Mouse (Mus musculus): ENCODE results near the gene Mnd1. TPM values are rescaled to one million over a fixed set of nuclear protein-coding genes. Genes with fewer than 3 reads are reported as not detected.
A peak's percentile ranks its signal among the peaks of the same experiment; 100 is the strongest.

Gene Mnd1
- polyA plus RNA-seq, 1 experiment from 2014 or later, result 15.3 TPM

- 88% methylated on average over 5 of the region's 5 CpGs for WGBS
- Histone ChIP-seq H3K9ac (ENCODE audit: low read depth, low read length) (no peak overlapping the region), H3K9me3 (replicated peaks; ENCODE audit: low read length) (no peaks in the 10 kb centered on the region), H3K4me1 (replicated peaks; ENCODE audit: insufficient read depth, low read length) (no peaks in the 10 kb centered on the region), H3K4me3 (replicated peaks; ENCODE audit: low read depth, low read length) (no peak overlapping the region), H3K27ac (no peak overlapping the region), H3K27me3 (ENCODE audit: insufficient read depth, low read length) (no peaks in the 10 kb centered on the region), H3K36me3 (ENCODE audit: insufficient read depth, low read length) (peaks cover 32% of the 10 kb centered on the region; the same call in 1 of the 2 replicates), H3K4me2 (ENCODE audit: low read length) (no peak overlapping the region)
- ATAC-seq (replicated peaks; ENCODE audit: low FRiP score, low read depth), result no peak
- DNase-seq (ENCODE audit: low spot score), result no peak
- TF ChIP-seq CTCF (IDR thresholded peaks at IDR 0.05; ENCODE audit: low read depth), result no peak
Observed at GRCm38 (mm10) chr3:84166073-84166472, 10.5 kb upstream of the Mnd1 start.

GRCm38 (mm10) chr3:84165391-84165790 is 9.8 kb upstream of the Mnd1 start:
- Histone ChIP-seq H3K27ac (no peak overlapping the region), H3K4me1 (replicated peaks; ENCODE audit: insufficient read depth, low read length) (no peaks in the 10 kb centered on the region), H3K27me3 (ENCODE audit: insufficient read depth, low read length) (no peaks in the 10 kb centered on the region), H3K9me3 (replicated peaks; ENCODE audit: low read length) (no peaks in the 10 kb centered on the region), H3K4me3 (replicated peaks; ENCODE audit: low read depth, low read length) (no peak overlapping the region), H3K9ac (ENCODE audit: low read depth, low read length) (no peak overlapping the region), H3K4me2 (ENCODE audit: low read length) (no peak overlapping the region), H3K36me3 (ENCODE audit: insufficient read depth, low read length) (peaks cover 33% of the 10 kb centered on the region; the same call in 1 of the 2 replicates)
- WGBS, result 92% methylated on average over 3 of the region's 3 CpGs
- no peak for DNase-seq (ENCODE audit: low spot score)
- TF ChIP-seq CTCF (IDR thresholded peaks at IDR 0.05; ENCODE audit: low read depth), result no peak
- ATAC-seq (replicated peaks; ENCODE audit: low FRiP score, low read depth), result no peak

GRCm38 (mm10) chr3:84157559-84158350 is 2.2 kb upstream of the Mnd1 start:
- ATAC-seq (replicated peaks; ENCODE audit: low FRiP score, low read depth), result no peak
- no peaks in the 10 kb centered on the region; the same call in 1 of the 2 replicates for H3K4me1 ChIP-seq (replicated peaks; ENCODE audit: insufficient read depth, low read length)
- no peak for DNase-seq (ENCODE audit: low spot score)
- no peak overlapping the region for H3K4me3 ChIP-seq (replicated peaks; ENCODE audit: low read depth, low read length)
- no peaks in the 10 kb centered on the region for H3K27me3 ChIP-seq (ENCODE audit: insufficient read depth, low read length)
- no peak overlapping the region for H3K4me2 ChIP-seq (ENCODE audit: low read length)
- no peak overlapping the region for H3K9ac ChIP-seq (ENCODE audit: low read depth, low read length)
- no peak for TF ChIP-seq CTCF (IDR thresholded peaks at IDR 0.05; ENCODE audit: low read depth)
- no peaks in the 10 kb centered on the region for H3K9me3 ChIP-seq (replicated peaks; ENCODE audit: low read length)
- peaks cover 13% of the 10 kb centered on the region; the same call in 1 of the 2 replicates for H3K36me3 ChIP-seq (ENCODE audit: insufficient read depth, low read length)
- 83% methylated on average over 4 of the region's 4 CpGs for WGBS
- no peak overlapping the region for H3K27ac ChIP-seq

GRCm38 (mm10) chr3:84157011-84157410 is 1.4 kb upstream of the Mnd1 start:
- no peak overlapping the region for H3K4me3 ChIP-seq (replicated peaks; ENCODE audit: low read depth, low read length)
- H3K36me3 ChIP-seq (ENCODE audit: insufficient read depth, low read length), result peaks cover 9% of the 10 kb centered on the region; the same call in 1 of the 2 replicates
- H3K27ac ChIP-seq, result no peak overlapping the region
- DNase-seq (ENCODE audit: low spot score) (no peak), ATAC-seq (replicated peaks; ENCODE audit: low FRiP score, low read depth) (no peak)
- H3K4me2 ChIP-seq (ENCODE audit: low read length), result no peak overlapping the region
- 56% methylated on average over 4 of the region's 4 CpGs for WGBS
- H3K9me3 ChIP-seq (replicated peaks; ENCODE audit: low read length), result no peaks in the 10 kb centered on the region
- no peaks in the 10 kb centered on the region for H3K27me3 ChIP-seq (ENCODE audit: insufficient read depth, low read length)
- H3K4me1 ChIP-seq (replicated peaks; ENCODE audit: insufficient read depth, low read length), result no peaks in the 10 kb centered on the region; the same call in 1 of the 2 replicates
- no peak for TF ChIP-seq CTCF (IDR thresholded peaks at IDR 0.05; ENCODE audit: low read depth)
- no peak overlapping the region for H3K9ac ChIP-seq (ENCODE audit: low read depth, low read length)

GRCm38 (mm10) chr3:84156105-84156504 is 519 bp upstream of the Mnd1 start:
- H3K4me3 ChIP-seq (replicated peaks; ENCODE audit: low read depth, low read length), result 0 out of 2 replicates have a peak overlapping the region, but pooled peaks have one; percentile 54
- no peak overlapping the region for H3K9ac ChIP-seq (ENCODE audit: low read depth, low read length)
- TF ChIP-seq CTCF (IDR thresholded peaks at IDR 0.05; ENCODE audit: low read depth), result no peak

GRCm38 (mm10) chr3:84155146-84155545 is 440 bp downstream of the Mnd1 start:
- Histone ChIP-seq H3K4me2 (ENCODE audit: low read length) (peak overlapping the region; percentile 97), H3K4me1 (replicated peaks; ENCODE audit: insufficient read depth, low read length) (no peaks in the 10 kb centered on the region; the same call in 1 of the 2 replicates), H3K4me3 (replicated peaks; ENCODE audit: low read depth, low read length) (peak overlapping the region; percentile 54), H3K27me3 (ENCODE audit: insufficient read depth, low read length) (no peaks in the 10 kb centered on the region), H3K27ac (no peak overlapping the region), H3K9me3 (replicated peaks; ENCODE audit: low read length) (0 out of 2 replicates have a peak, but pooled peaks cover 3% of the 10 kb centered on the region), H3K9ac (ENCODE audit: low read depth, low read length) (peak overlapping the region; percentile 65), H3K36me3 (ENCODE audit: insufficient read depth, low read length) (peaks cover 5% of the 10 kb centered on the region; the same call in 1 of the 2 replicates)
- no peak for TF ChIP-seq CTCF (IDR thresholded peaks at IDR 0.05; ENCODE audit: low read depth)
- ATAC-seq (replicated peaks; ENCODE audit: low FRiP score, low read depth) (no peak; the same call in 1 of the 2 replicates), DNase-seq (ENCODE audit: low spot score) (peak; percentile 47)
- under 1% methylated on average over 24 of the region's 27 CpGs for WGBS

More at GRCm38 (mm10) chr3:84156105-84156504, 519 bp upstream of the Mnd1 start:
- WGBS, result 37% methylated on average over 6 of the region's 6 CpGs
- Histone ChIP-seq H3K27ac (no peak overlapping the region), H3K9me3 (replicated peaks; ENCODE audit: low read length) (0 out of 2 replicates have a peak, but pooled peaks cover 1% of the 10 kb centered on the region), H3K4me1 (replicated peaks; ENCODE audit: insufficient read depth, low read length) (no peaks in the 10 kb centered on the region; the same call in 1 of the 2 replicates), H3K27me3 (ENCODE audit: insufficient read depth, low read length) (no peaks in the 10 kb centered on the region), H3K36me3 (ENCODE audit: insufficient read depth, low read length) (peaks cover 9% of the 10 kb centered on the region; the same call in 1 of the 2 replicates), H3K4me2 (ENCODE audit: low read length) (peak overlapping the region; percentile 97)
- ATAC-seq (replicated peaks; ENCODE audit: low FRiP score, low read depth) (no peak), DNase-seq (ENCODE audit: low spot score) (no peak)

Measured in kidney, postnatal 0 days (tissue).